Mouse (Mus musculus) MEL (cell line): ENCODE measurements around the gene Vps37b. TPM values are rescaled to one million over a fixed set of nuclear protein-coding genes. Genes with fewer than 3 reads are reported as not detected.

Experiments
- DNase-seq: peaks from one replicate; pipeline ENCODE4 v3.0.0; 2011; ENCODE audit warnings: low read depth, low spot score
- H3K27ac ChIP-seq: 2 replicates; pipeline ENCODE4 v1.5.1; 2012; ENCODE audit warnings: low read depth, mild to moderate bottlenecking, control low read depth, low read length, moderate library complexity; ENCODE audit not compliant: control insufficient read depth
- H3K27me3 ChIP-seq, 2 experiments: fragments of 150-350 bp in 1 of 2; sonication (generic) in 1 of 2; 2 replicates each; pipeline ENCODE4 v1.6.1; 2012; ENCODE audit warnings: low read length in 2 of 2, mild to moderate bottlenecking in 2 of 2, improper control_type of control experiment in 1 of 2, moderate library complexity in 1 of 2; ENCODE audit not compliant: insufficient read depth in 2 of 2, control insufficient read depth in 1 of 2
- H3K36me3 ChIP-seq, 2 experiments: 2 replicates each; pipeline ENCODE4 v1.6.1; 2012 to 2014; ENCODE audit warnings: low read length in 2 of 2, improper control_type of control experiment in 1 of 2, inconsistent platforms in 1 of 2, mild to moderate bottlenecking in 1 of 2; ENCODE audit not compliant: insufficient read depth in 2 of 2, control insufficient read depth in 1 of 2
- H3K4me1 ChIP-seq, 2 experiments: fragments of 150-350 bp in 1 of 2; sonication (generic) in 1 of 2; 2 replicates each; pipeline ENCODE4 v1.6.1; 2012; ENCODE audit warnings: low read length in 2 of 2, improper control_type of control experiment in 1 of 2, mild to moderate bottlenecking in 1 of 2; ENCODE audit not compliant: insufficient read depth in 2 of 2, control insufficient read depth in 1 of 2
- H3K4me3 ChIP-seq, 2 experiments: fragments of 150-350 bp in 1 of 2; sonication (generic) in 1 of 2; 2 replicates each; pipeline ENCODE4 v1.5.1; 2012; ENCODE audit warnings: low read depth in 2 of 2, low read length in 2 of 2, mild to moderate bottlenecking in 2 of 2, moderate library complexity in 2 of 2, control low read depth in 1 of 2, improper control_type of control experiment in 1 of 2; ENCODE audit not compliant: control insufficient read depth in 1 of 2, insufficient read depth in 1 of 2
- H3K79me2 ChIP-seq: 2 replicates; pipeline ENCODE4 v1.6.1; 2012; ENCODE audit warnings: mild to moderate bottlenecking, low read length, moderate library complexity; ENCODE audit not compliant: control insufficient read depth, poor library complexity, insufficient read depth
- H3K9ac ChIP-seq: 2 replicates; pipeline ENCODE4 v1.6.1; 2012; ENCODE audit warnings: low read depth, mild to moderate bottlenecking, control low read depth, low read length, moderate library complexity; ENCODE audit not compliant: control insufficient read depth, poor library complexity, severe bottlenecking
- H3K9me3 ChIP-seq: fragments of 150-350 bp; sonication (generic); replicated peaks from 2 replicates; pipeline ENCODE4 v1.6.1; 2012; ENCODE audit warnings: mild to moderate bottlenecking, low read length, improper control_type of control experiment, moderate library complexity; ENCODE audit not compliant: insufficient read depth
- BHLHE40 ChIP-seq: IDR thresholded peaks from 2 replicates; pipeline ENCODE4 v1.6.1; 2012; ENCODE audit warnings: low read depth, mild to moderate bottlenecking, inconsistent platforms, low read length, improper control_type of control experiment, borderline replicate concordance
- CHD1 ChIP-seq: IDR thresholded peaks from 2 replicates; pipeline ENCODE4 v1.6.1; 2012; ENCODE audit warnings: low read depth, mild to moderate bottlenecking, inconsistent platforms, low read length, improper control_type of control experiment
- E2F4 ChIP-seq: IDR thresholded peaks from 2 replicates; pipeline ENCODE4 v1.6.1; 2011; ENCODE audit warnings: low read depth, low read length, improper control_type of control experiment, borderline replicate concordance
- ELF1 ChIP-seq: IDR thresholded peaks from 2 replicates; pipeline ENCODE4 v1.6.1; 2014; ENCODE audit warnings: low read depth, mild to moderate bottlenecking, inconsistent platforms, low read length, improper control_type of control experiment, moderate library complexity
- EP300 ChIP-seq, 2 experiments: IDR thresholded peaks; 2 replicates each; pipeline ENCODE4 v1.6.1; 2011; ENCODE audit warnings: improper control_type of control experiment in 2 of 2, low read length in 2 of 2, low read depth in 1 of 2, mild to moderate bottlenecking in 1 of 2
- ETS1 ChIP-seq: IDR thresholded peaks from 2 replicates; pipeline ENCODE4 v1.6.1; 2012; ENCODE audit warnings: low read depth, mild to moderate bottlenecking, inconsistent platforms, low read length, improper control_type of control experiment, moderate library complexity
- GABPA ChIP-seq: IDR thresholded peaks from 2 replicates; pipeline ENCODE4 v1.6.1; 2012; ENCODE audit warnings: low read depth, mild to moderate bottlenecking, inconsistent platforms, low read length, improper control_type of control experiment, moderate library complexity
- GATA1 ChIP-seq: IDR thresholded peaks from 2 replicates; pipeline ENCODE4 v1.6.1; 2011; ENCODE audit warnings: low read depth, low read length, improper control_type of control experiment
- JUND ChIP-seq: IDR thresholded peaks from 2 replicates; pipeline ENCODE4 v1.6.1; 2011; ENCODE audit warnings: low read depth, mild to moderate bottlenecking, improper control_type of control experiment, low read length
- MXI1 ChIP-seq: IDR thresholded peaks from 2 replicates; pipeline ENCODE4 v1.6.1; 2011; ENCODE audit warnings: mild to moderate bottlenecking, low read depth, low read length, improper control_type of control experiment
- MYB ChIP-seq: IDR thresholded peaks from 2 replicates; pipeline ENCODE4 v1.6.1; 2011; ENCODE audit warnings: mild to moderate bottlenecking, low read depth, low read length, improper control_type of control experiment
- MYC ChIP-seq: IDR thresholded peaks from 2 replicates; pipeline ENCODE4 v1.6.1; 2011; ENCODE audit warnings: low read depth, mild to moderate bottlenecking, low read length, improper control_type of control experiment, moderate library complexity
- NELFE ChIP-seq: IDR thresholded peaks from 2 replicates; pipeline ENCODE4 v1.6.1; 2011; ENCODE audit warnings: low read depth, low read length, improper control_type of control experiment
- POLR2A ChIP-seq, 2 experiments: IDR thresholded peaks; 2 replicates each; pipeline ENCODE4 v1.6.1; 2011 to 2012; ENCODE audit warnings: low read length in 2 of 2, mild to moderate bottlenecking in 2 of 2, control low read depth in 1 of 2, improper control_type of control experiment in 1 of 2, low read depth in 1 of 2, moderate library complexity in 1 of 2; ENCODE audit not compliant: control insufficient read depth in 1 of 2, insufficient read depth in 1 of 2, poor library complexity in 1 of 2
- SIN3A ChIP-seq: IDR thresholded peaks from 2 replicates; pipeline ENCODE4 v1.6.1; 2012; ENCODE audit warnings: low read length, improper control_type of control experiment, inconsistent platforms
- TBP ChIP-seq: IDR thresholded peaks from 2 replicates; pipeline ENCODE4 v1.8.0; 2011; ENCODE audit warnings: low read depth, low read length, improper control_type of control experiment
- TCF12 ChIP-seq: IDR thresholded peaks from 2 replicates; pipeline ENCODE4 v1.6.1; 2014; ENCODE audit warnings: low read depth, mild to moderate bottlenecking, inconsistent platforms, low read length, improper control_type of control experiment, moderate library complexity
- UBTF ChIP-seq: IDR thresholded peaks from 2 replicates; pipeline ENCODE4 v1.6.1; 2012; ENCODE audit warnings: low read depth, mild to moderate bottlenecking, inconsistent platforms, low read length, improper control_type of control experiment, moderate library complexity, borderline replicate concordance; ENCODE audit not compliant: insufficient read depth
- ZNF384 ChIP-seq: IDR thresholded peaks from 2 replicates; pipeline ENCODE4 v1.6.1; 2012; ENCODE audit warnings: low read depth, mild to moderate bottlenecking, inconsistent platforms, low read length, improper control_type of control experiment
- polyA plus RNA-seq, 2 experiments: library from polyadenylated mRNA; stranded (reverse) in 1 of 2; unstranded in 1 of 2; fragments of >175 nt in 1 of 2; fragments of >200 nt in 1 of 2; gene quantifications; 2 replicates each; pipeline versions ENCODE4 v1.2.1 to v1.2.4; 2012; ENCODE audit warnings: low replicate concordance in 2 of 2, low read depth in 1 of 2; ENCODE audit not compliant: insufficient read length in 2 of 2, insufficient read depth in 1 of 2, missing spikeins in 1 of 2
- total RNA-seq: library from RNA; depleted of rRNA; stranded (reverse); fragments of 300-350 nt; gene quantifications from 2 replicates; pipeline ENCODE4 v1.2.3, GENCODE M21; 2012

Vps37b gene
- total and polyA plus RNA-seq, 3 experiments: 28.6 to 66.0 TPM; not detected in 1

DNA sequence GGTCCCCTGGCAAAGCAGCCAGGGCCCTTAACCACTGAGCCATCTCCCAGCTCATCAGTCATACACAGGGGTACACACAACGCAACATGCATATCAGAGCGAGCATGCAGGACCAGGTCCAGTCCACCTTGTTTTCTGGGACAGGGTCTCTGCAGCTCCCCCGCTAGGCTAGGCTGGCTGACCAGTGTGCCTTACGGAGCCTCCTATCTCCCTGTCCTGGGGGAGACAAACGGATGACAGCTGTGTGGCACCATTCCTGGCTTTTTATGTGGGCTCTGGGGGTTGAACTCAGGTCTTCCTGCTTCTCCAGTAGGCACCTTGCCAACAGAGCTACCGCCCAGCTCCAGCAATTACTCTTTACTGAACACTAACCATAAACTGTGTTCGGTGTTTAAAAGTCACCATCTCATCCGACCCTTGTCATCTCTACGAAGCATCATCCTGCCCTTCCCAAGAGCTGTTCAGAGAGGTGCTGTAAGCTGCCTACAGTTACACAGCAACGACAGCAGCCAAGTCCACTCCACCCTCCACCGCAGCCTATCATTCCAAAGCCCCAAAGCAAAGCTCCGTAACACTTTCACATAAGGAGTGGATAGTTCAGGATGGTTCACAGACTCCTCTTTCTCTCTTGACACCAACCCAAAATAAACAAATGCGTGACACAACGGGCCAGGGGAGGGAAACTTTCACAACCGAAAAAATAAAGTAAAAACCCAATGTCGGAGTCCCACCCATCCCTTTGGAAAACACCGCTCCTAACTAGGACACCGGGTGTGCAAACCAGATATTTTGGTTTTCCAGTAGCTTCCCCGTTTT, 2.6 kb downstream of the Vps37b start (continued):
- TF ChIP-seq JUND (no peak), EP300 (IDR thresholded peaks at IDR 0.05; ENCODE audit: low read depth in 1 of 2, low read length in 2 of 2) (peak in 1 of 2 experiments; percentile 6; a peak in 1 of 4 replicates), CHD1 (no peak)

DNA sequence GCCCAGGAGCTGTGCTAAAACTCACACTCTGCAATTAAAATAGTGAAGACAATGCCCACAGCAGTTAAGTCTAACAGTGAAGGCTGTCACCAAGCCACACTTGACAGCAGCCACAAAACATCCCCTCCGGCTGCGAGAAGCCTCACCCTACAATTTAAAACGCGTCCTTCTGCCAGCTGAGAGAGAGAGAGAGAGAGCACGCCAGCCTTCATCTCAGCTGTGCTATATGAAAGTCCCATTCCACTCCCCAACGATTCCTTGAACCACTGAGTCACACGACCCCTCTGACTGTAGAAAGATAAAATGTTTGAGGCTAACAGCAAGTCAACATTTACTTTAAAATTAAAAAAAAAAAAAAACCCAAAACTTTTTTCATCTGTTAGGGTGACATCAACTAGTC, 3.4 kb downstream of the Vps37b start:
- peaks cover 28 to 52% of the 10 kb centered on the region in 2 experiments for H3K4me1 ChIP-seq
- peaks cover 2 to 57% of the 10 kb centered on the region in 2 experiments for H3K36me3 ChIP-seq
- no peaks in the 10 kb centered on the region for H3K9me3 ChIP-seq
- TF ChIP-seq ETS1: peak; percentile 86
- TF ChIP-seq MXI1: peak; percentile 61
- peak; percentile 20 to 36; a peak in 3 of 4 replicates for TF ChIP-seq EP300 (IDR thresholded peaks at IDR 0.05; ENCODE audit: low read depth in 1 of 2, low read length in 2 of 2)
- TF ChIP-seq E2F4: no peak
- peak; percentile 70 for TF ChIP-seq SIN3A
- TF ChIP-seq BHLHE40: peak; percentile 81; the same call in 1 of the 2 replicates
- TF ChIP-seq GABPA: no peak
- TF ChIP-seq ZNF384: peak; percentile 78
- H3K27ac ChIP-seq: peak overlapping the region; percentile 79
- H3K9ac ChIP-seq: peak overlapping the region; percentile 56
- peaks cover 80% of the 10 kb centered on the region for H3K79me2 ChIP-seq
- peak; percentile 50 for DNase-seq
- H3K27me3 ChIP-seq: no peaks in the 10 kb centered on the region
- peak overlapping the region; percentile 3 to 18 for H3K4me3 ChIP-seq

DNA sequence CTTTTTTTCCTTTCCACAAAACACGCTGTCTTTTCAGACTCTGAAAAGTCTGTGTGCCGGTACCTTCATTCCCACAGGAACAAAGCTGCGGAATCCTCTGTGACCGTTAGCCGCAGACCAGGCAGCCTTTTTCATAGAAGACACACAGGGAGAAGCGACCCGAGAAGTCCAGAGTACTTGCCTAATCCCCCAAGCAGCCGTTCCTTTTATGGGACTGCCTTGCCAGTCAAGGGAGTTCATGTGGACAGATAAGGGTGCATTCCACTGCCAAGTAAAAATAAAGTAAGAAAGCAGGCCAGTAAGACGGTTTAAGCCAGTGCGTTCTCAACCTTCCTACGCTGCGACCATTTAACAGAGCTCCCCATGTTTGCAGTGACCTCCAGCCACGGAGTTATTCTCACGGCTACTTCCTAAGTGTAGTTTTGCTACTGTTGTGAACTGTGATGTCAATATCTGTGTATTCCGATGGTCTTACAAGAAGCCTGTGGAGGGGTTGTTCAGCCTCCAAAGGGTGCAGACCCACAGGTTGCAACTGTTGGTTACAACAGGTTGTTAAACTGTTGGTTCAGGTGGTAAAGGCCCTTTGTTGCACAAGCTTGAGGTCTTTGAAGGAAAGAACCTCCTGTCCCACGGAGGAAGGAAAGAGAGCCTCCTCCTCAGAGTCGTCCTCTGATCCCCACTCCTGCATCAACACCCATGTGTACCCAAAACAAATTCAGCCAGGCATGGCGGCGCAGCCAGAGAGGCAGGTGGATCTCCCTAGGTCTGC, 4.2 kb downstream of the Vps37b start:
- H3K79me2 ChIP-seq: peaks cover 86% of the 10 kb centered on the region
- no peaks in the 10 kb centered on the region for H3K27me3 ChIP-seq
- peak overlapping the region; percentile 3 to 18 for H3K4me3 ChIP-seq
- peak overlapping the region; percentile 79 for H3K27ac ChIP-seq
- H3K36me3 ChIP-seq: peaks cover 2 to 64% of the 10 kb centered on the region in 2 experiments
- peaks cover 32 to 58% of the 10 kb centered on the region in 2 experiments for H3K4me1 ChIP-seq
- TF ChIP-seq TBP: 0 out of 2 replicates have a peak, but pooled peaks have one; percentile 55
- peak; percentile 56 for TF ChIP-seq TCF12
- TF ChIP-seq ETS1: peak; percentile 58
- TF ChIP-seq UBTF: no peak
- peak; percentile 33 for TF ChIP-seq NELFE
- peak; percentile 77 for TF ChIP-seq GATA1
- TF ChIP-seq MYC: no peak
- TF ChIP-seq MYB: peak; percentile 76
- TF ChIP-seq ELF1: no peak
- peak; percentile 54 for TF ChIP-seq MXI1
- TF ChIP-seq EP300 (IDR thresholded peaks at IDR 0.05; ENCODE audit: low read depth in 1 of 2, low read length in 2 of 2): peak; percentile 48 to 69; a peak in 3 of 4 replicates
- TF ChIP-seq POLR2A (IDR thresholded peaks at IDR 0.05; ENCODE audit: control insufficient read depth in 1 of 2, insufficient read depth in 1 of 2, low read depth in 1 of 2, low read length in 2 of 2, poor library complexity in 1 of 2): peak in 1 of 2 experiments; percentile 38; a peak in 1 of 4 replicates
- TF ChIP-seq, all 39 proteins: peak for 9
- Histone ChIP-seq H3K9ac (peak overlapping the region; percentile 56), H3K9me3 (no peaks in the 10 kb centered on the region)
- peak; percentile 80 for DNase-seq
